Mouse (Mus musculus): ENCODE measurements around the gene Dand5. TPM values are rescaled to one million over a fixed set of nuclear protein-coding genes. Genes with fewer than 3 reads are reported as not detected.

Gene Dand5
- total and polyA plus RNA-seq, 3 experiments, result 7.6 to 12.3 (median 11.2) TPM

DNA sequence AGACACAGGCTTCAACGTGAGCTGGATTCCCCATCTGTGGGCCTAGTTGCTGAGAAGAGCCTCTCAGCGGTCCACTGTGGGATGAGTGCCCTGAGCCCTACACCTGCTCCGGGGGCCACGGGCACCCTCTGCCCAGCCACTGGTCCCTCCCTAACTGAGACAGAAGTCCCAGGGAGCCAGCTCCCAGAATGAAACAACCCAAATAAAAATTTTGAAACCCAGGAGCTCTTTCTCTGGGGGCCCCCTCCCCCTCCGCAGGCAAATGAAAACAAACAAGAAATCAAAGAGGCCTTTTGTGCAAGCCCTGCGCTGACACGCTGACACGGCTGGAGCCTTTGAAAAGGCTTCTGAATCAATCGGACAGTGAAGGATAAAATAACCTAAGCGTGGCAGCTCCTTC lies 57.0 kb downstream of the Dand5 start:
- peaks cover 5% of the 10 kb centered on the region; the same call in 1 of the 2 replicates for H3K4me1 ChIP-seq (ENCODE audit: control insufficient read depth, insufficient read depth, low read length)
- no peak overlapping the region for H3K4me3 ChIP-seq
- no peak overlapping the region for H3K9ac ChIP-seq (ENCODE audit: low read depth, low read length)
- TF ChIP-seq POLR2A (IDR thresholded peaks at IDR 0.05; ENCODE audit: insufficient read depth, low read depth, low read length) (no peak), EP300 (IDR thresholded peaks at IDR 0.05; ENCODE audit: insufficient read depth, low read depth, low read length) (no peak), CTCF (IDR thresholded peaks at IDR 0.05) (no peak)
- no peaks in the 10 kb centered on the region; the same call in 1 of the 2 replicates for H3K79me2 ChIP-seq (replicated peaks; ENCODE audit: control insufficient read depth, insufficient read depth, low read length)
- H3K27me3 ChIP-seq (ENCODE audit: control insufficient read depth, insufficient read depth, low read length), result no peaks in the 10 kb centered on the region
- 73% methylated on average over 10 of the region's 10 CpGs for WGBS
- H3K27ac ChIP-seq, result peak overlapping the region; percentile 48; the same call in 1 of the 2 replicates
- H3K36me3 ChIP-seq (ENCODE audit: control insufficient read depth, insufficient read depth, low read length), result no peaks in the 10 kb centered on the region
- intact Hi-C loops (cut with DNase I), result no loop called here
- DNase-seq, result no peak

Small RNAs within 50 kb of the gene (microRNA-seq; reads per million reads assigned to microRNA genes)
- 3.5 to 5.0 reads per million in 2 experiments for gene Mir7069

Other genes with a start within 250 kb of the Dand5 start
- gene Ier2, start 160.0 kb downstream of the Dand5 start, total RNA-seq (2021), result 10 to 100 TPM; 11.8 to 13.0 TPM
- gene Ier2, start 160.0 kb downstream of the Dand5 start, polyA plus RNA-seq (2012; rRNA removed), result 6.8 and 8.1 TPM in 2 replicates
- 10 to 100 TPM; 32.0 to 37.4 TPM for gene Trmt1, start 136.5 kb downstream of the Dand5 start, total RNA-seq (2021)
- gene Trmt1, start 136.5 kb downstream of the Dand5 start, polyA plus RNA-seq (2012; rRNA removed), result 39.9 and 50.8 TPM in 2 replicates
- 10 to 100 TPM; 30.5 to 31.0 TPM for gene Nacc1, start 135.0 kb downstream of the Dand5 start, total RNA-seq (2021)
- gene Nacc1, start 135.0 kb downstream of the Dand5 start, polyA plus RNA-seq (2012; rRNA removed), result 45.3 and 50.5 TPM in 2 replicates
- gene Lyl1, start 121.4 kb downstream of the Dand5 start, total RNA-seq (2021), result 1 to 10 TPM; 3.0 to 3.7 TPM
- 4.0 and 7.7 TPM in 2 replicates for gene Lyl1, start 121.4 kb downstream of the Dand5 start, polyA plus RNA-seq (2012; rRNA removed)
- gene G430095P16Rik, start 99.8 kb downstream of the Dand5 start, total RNA-seq (2021), result under 1 TPM in 1 of 2 experiments, not detected in 1; 0.55 TPM
- gene G430095P16Rik, start 99.8 kb downstream of the Dand5 start, polyA plus RNA-seq (2012; rRNA removed), result 0.70 TPM in 1 of 2 replicates, not detected in the other
- 100 to 1,000 TPM; 274 to 297 TPM for gene Nfix, start 22.5 kb downstream of the Dand5 start, total RNA-seq (2021)
- gene Nfix, start 22.5 kb downstream of the Dand5 start, polyA plus RNA-seq (2012; rRNA removed), result 49.0 and 68.7 TPM in 2 replicates
- 10 to 100 TPM; 27.4 to 29.7 TPM for gene Gadd45gip1, start 8.7 kb upstream of the Dand5 start, total RNA-seq (2021)
- 13.4 and 21.2 TPM in 2 replicates for gene Gadd45gip1, start 8.7 kb upstream of the Dand5 start, polyA plus RNA-seq (2012; rRNA removed)
- 10 to 100 TPM; 85.1 to 87.6 TPM for gene Rad23a, start 17.8 kb upstream of the Dand5 start, total RNA-seq (2021)
- gene Rad23a, start 17.8 kb upstream of the Dand5 start, polyA plus RNA-seq (2012; rRNA removed), result 77.3 and 101 TPM in 2 replicates
- gene Calr, start 24.1 kb upstream of the Dand5 start, total RNA-seq (2021), result 100 to 1,000 TPM; 352 to 416 TPM
- gene Calr, start 24.1 kb upstream of the Dand5 start, polyA plus RNA-seq (2012; rRNA removed), result 154 and 269 TPM in 2 replicates
- gene Farsa, start 34.2 kb upstream of the Dand5 start, total RNA-seq (2021), result 10 to 100 TPM; 21.8 to 24.5 TPM
- gene Farsa, start 34.2 kb upstream of the Dand5 start, polyA plus RNA-seq (2012; rRNA removed), result 32.5 and 41.4 TPM in 2 replicates
- gene Syce2, start 49.3 kb upstream of the Dand5 start, total RNA-seq (2021), result 1 to 10 TPM; 2.6 to 4.3 TPM
- gene Syce2, start 49.3 kb upstream of the Dand5 start, polyA plus RNA-seq (2012; rRNA removed), result 0.33 and 0.64 TPM in 2 replicates
- gene Gcdh, start 71.1 kb upstream of the Dand5 start, total RNA-seq (2021), result 10 to 100 TPM; 71.5 to 89.9 TPM
- 134 and 148 TPM in 2 replicates for gene Gcdh, start 71.1 kb upstream of the Dand5 start, polyA plus RNA-seq (2012; rRNA removed)
- gene Klf1, start 79.1 kb upstream of the Dand5 start, total RNA-seq (2021), result under 1 TPM in 1 of 2 experiments, not detected in 1; 0.16 TPM
- 0.08 and 0.23 TPM in 2 replicates for gene Klf1, start 79.1 kb upstream of the Dand5 start, polyA plus RNA-seq (2012; rRNA removed)
- 1 to 10 TPM; 6.5 to 9.6 TPM for gene Dnase2a, start 85.7 kb upstream of the Dand5 start, total RNA-seq (2021)
- 9.2 and 10.9 TPM in 2 replicates for gene Dnase2a, start 85.7 kb upstream of the Dand5 start, polyA plus RNA-seq (2012; rRNA removed)
- under 1 TPM; 0.07 to 0.10 TPM for gene Mast1, start 114.5 kb upstream of the Dand5 start, total RNA-seq (2021)
- 0.16 and 0.18 TPM in 2 replicates for gene Mast1, start 114.5 kb upstream of the Dand5 start, polyA plus RNA-seq (2012; rRNA removed)
- gene Rtbdn, start 124.2 kb upstream of the Dand5 start, total RNA-seq (2021), result not detected
- not detected in 2 replicates for gene Rtbdn, start 124.2 kb upstream of the Dand5 start, polyA plus RNA-seq (2012; rRNA removed)
- 1 to 10 TPM; 1.3 to 2.1 TPM for gene Gm49661, start 146.6 kb upstream of the Dand5 start, total RNA-seq (2021)
- gene Gm49661, start 146.6 kb upstream of the Dand5 start, polyA plus RNA-seq (2012; rRNA removed), result not detected in 2 replicates
- gene Prdx2, start 146.8 kb upstream of the Dand5 start, total RNA-seq (2021), result 100 to 1,000 TPM; 591 to 662 TPM
- gene Prdx2, start 146.8 kb upstream of the Dand5 start, polyA plus RNA-seq (2012; rRNA removed), result 464 and 584 TPM in 2 replicates
- 10 to 100 TPM; 38.1 to 50.5 TPM for gene Rnaseh2a, start 146.9 kb upstream of the Dand5 start, total RNA-seq (2021)
- gene Rnaseh2a, start 146.9 kb upstream of the Dand5 start, polyA plus RNA-seq (2012; rRNA removed), result 33.7 and 46.3 TPM in 2 replicates
- gene Junb, start 155.9 kb upstream of the Dand5 start, total RNA-seq (2021), result 10 to 100 TPM; 10.4 to 19.0 TPM
- gene Junb, start 155.9 kb upstream of the Dand5 start, polyA plus RNA-seq (2012; rRNA removed), result 13.1 and 17.3 TPM in 2 replicates
- 1 to 10 TPM; 2.0 TPM for gene Hook2, start 167.8 kb upstream of the Dand5 start, total RNA-seq (2021)
- gene Hook2, start 167.8 kb upstream of the Dand5 start, polyA plus RNA-seq (2012; rRNA removed), result 2.3 and 2.4 TPM in 2 replicates
- gene Best2, start 191.7 kb upstream of the Dand5 start, total RNA-seq (2021), result not detected
- not detected in 2 replicates for gene Best2, start 191.7 kb upstream of the Dand5 start, polyA plus RNA-seq (2012; rRNA removed)
- gene Asna1, start 202.5 kb upstream of the Dand5 start, total RNA-seq (2021), result 10 to 100 TPM; 58.5 to 71.8 TPM
- 104 and 133 TPM in 2 replicates for gene Asna1, start 202.5 kb upstream of the Dand5 start, polyA plus RNA-seq (2012; rRNA removed)
- gene Trir, start 204.0 kb upstream of the Dand5 start, total RNA-seq (2021), result 10 to 100 TPM; 81.5 to 94.1 TPM
- 47.2 and 54.3 TPM in 2 replicates for gene Trir, start 204.0 kb upstream of the Dand5 start, polyA plus RNA-seq (2012; rRNA removed)
- gene Tnpo2, start 214.1 kb upstream of the Dand5 start, total RNA-seq (2021), result 10 to 100 TPM; 26.8 to 28.4 TPM
- 26.8 and 34.8 TPM in 2 replicates for gene Tnpo2, start 214.1 kb upstream of the Dand5 start, polyA plus RNA-seq (2012; rRNA removed)
- 1 to 10 TPM; 2.4 to 2.5 TPM for gene Fbxw9, start 237.2 kb upstream of the Dand5 start, total RNA-seq (2021)
- 9.3 and 10.5 TPM in 2 replicates for gene Fbxw9, start 237.2 kb upstream of the Dand5 start, polyA plus RNA-seq (2012; rRNA removed)
- not detected for gene Gm5741, start 245.2 kb upstream of the Dand5 start, total RNA-seq (2021)
- not detected in 2 replicates for gene Gm5741, start 245.2 kb upstream of the Dand5 start, polyA plus RNA-seq (2012; rRNA removed)
- 10 to 100 TPM; 26.1 to 29.4 TPM for gene Dhps, start 248.9 kb upstream of the Dand5 start, total RNA-seq (2021)
- 31.5 and 33.2 TPM in 2 replicates for gene Dhps, start 248.9 kb upstream of the Dand5 start, polyA plus RNA-seq (2012; rRNA removed)

Data from heart, adult 2 months (tissue).